Mouse (Mus musculus) ovary, postnatal 36 days (tissue): ENCODE measurements around the gene Zfp207.
"Not testable (repeated sequence)": the region's sequence is repeated elsewhere in the genome, so short reads cannot be mapped to it uniquely, and the experiment has no call there.

Source experiments
- DNase-seq: peaks from one replicate; pipeline ENCODE4 v3.0.0; 2022; ENCODE audit warnings: low spot score, mixed read lengths

Gene Zfp207

DNA sequence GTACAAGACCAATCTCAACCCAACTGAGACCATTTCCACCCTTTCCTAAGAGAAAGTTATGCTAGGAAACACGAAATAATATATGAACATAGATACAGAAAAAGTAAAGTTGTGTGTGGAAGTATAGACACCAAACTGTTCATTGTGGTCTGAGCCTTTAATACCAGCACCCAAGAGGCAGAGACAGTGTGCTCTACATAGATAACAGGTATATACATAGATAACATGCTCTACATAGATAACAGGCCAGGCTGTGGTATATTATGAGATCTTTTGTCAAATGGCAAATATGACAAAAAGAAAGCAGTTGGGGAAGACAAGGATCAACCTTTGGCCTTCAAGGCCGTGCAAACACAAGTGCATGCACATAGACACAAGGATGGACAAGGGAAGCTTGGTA, 27.3 kb downstream of the Zfp207 start:
- DNase-seq = no peak

DNA sequence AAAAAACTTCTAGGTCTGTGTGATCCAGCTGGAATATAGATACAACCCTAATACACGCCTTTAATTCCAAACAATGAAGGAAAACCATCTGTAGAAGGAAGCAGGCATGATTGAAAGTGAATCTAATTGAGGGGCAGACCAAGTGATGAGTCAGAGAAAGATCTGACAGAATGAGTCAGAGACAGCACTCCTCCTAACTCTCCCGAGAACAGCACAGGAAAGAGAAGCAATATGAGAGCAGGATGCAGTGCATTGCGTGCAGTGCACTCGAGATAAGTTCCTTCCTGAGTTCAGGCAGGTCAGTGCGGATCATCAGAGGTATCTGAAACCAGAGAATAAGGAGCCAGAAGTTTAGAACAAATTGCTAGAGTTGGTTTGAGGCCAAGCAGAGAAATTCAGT, 34.0 kb downstream of the Zfp207 start:
- DNase-seq = no peak

DNA sequence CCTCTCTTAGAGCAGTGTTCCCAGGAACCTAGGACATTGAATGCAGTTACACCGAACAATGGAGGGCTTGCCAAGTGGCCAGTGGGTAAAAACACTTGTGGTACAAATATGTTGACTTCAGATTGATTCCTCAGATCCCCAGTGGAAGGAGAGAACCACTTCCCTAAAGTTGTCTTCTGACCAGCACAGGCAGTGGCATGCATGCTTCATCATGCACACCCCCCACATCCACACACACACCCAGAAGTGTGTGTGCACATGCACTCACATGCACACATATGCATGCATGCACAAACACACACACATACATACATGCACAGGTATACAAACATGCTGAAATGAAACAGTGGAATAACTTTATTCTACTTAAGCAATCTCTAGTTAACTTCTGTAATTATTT, 36.7 kb downstream of the Zfp207 start:
- no peak for DNase-seq

DNA sequence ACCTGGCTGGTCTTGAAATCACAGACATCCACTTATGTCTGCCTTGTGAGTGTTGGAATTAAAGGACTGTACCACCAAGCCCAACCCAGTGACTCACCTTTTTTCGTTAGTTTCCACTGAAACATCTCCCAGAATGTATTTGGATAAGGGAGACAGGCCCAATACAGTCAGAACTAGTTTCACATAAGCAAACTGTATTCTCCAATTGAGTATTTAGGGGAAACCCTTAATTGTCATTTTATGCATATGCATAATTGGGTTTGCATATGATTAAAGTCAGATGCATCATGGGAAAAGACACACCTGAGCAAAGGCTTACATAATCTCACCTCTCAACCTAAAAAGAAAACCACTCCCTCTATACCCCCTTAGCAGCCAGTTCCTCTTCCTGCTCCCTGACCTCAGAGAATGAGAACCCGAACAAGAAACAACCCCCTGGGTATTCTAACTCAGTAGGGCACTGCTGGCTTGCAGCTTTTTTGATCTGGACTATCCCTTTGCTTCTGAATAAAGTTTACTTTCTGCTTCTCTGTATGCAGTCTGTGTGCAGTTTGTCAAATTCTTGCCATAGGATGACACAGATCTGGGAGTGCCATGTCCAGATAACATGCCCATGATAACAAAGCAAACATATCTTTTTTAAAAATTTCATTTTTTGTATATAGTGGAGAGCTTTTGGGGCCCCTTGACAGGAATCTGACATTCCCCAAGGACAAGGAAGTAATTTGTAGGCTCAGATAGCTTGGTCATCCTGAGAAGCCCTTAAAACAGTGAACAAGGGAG, 37.3 kb downstream of the Zfp207 start:
- DNase-seq = no peak

DNA sequence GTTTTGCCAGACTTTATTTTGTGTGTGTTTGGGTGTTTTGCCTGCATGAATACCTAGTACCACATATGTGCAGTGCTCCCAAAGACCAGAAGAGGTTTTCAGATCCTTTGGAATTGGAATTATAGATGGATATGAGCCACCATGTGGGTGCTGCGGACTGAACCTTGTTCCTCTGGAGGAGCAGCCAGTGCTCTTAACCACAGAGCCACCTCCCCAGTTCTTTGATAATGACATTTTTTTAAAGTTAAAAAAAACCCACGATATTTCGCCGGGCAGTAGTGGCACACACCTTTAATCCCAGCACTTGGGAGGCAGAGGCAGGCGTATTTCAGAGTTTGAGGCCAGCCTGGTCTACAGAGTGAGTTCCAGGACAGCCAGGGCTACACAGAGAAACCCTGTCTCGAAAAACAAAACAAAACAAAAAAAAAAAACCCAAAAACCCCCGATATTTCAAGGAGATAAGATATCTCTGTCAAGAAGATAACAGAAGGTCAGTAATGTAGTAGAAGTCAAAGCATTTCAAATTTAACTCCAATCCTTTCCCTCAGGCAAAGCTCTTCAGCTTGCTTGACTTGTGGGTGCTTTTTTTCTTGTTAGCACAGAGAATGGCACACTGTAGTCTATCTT, 38.5 kb downstream of the Zfp207 start:
- DNase-seq = no peak

DNA sequence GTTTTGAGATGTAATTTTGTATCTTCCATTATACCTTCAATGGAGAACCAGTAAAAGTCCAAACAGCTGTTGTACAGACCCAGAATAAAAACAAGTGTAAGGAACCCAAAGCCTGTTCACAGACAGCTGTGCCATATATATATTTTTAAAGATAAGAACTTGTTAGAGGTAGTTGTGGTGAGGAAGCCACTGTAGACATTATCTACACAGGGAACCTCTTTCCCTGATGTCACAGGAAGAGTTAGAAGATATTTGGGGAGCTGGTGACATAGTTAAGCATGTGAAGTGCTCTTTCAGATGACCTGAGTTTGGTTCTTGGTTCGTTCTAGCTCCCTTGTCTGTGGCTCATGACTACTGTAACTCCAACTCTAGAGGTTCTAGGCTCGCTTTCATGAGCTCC, 41.6 kb downstream of the Zfp207 start:
- no peak for DNase-seq

DNA sequence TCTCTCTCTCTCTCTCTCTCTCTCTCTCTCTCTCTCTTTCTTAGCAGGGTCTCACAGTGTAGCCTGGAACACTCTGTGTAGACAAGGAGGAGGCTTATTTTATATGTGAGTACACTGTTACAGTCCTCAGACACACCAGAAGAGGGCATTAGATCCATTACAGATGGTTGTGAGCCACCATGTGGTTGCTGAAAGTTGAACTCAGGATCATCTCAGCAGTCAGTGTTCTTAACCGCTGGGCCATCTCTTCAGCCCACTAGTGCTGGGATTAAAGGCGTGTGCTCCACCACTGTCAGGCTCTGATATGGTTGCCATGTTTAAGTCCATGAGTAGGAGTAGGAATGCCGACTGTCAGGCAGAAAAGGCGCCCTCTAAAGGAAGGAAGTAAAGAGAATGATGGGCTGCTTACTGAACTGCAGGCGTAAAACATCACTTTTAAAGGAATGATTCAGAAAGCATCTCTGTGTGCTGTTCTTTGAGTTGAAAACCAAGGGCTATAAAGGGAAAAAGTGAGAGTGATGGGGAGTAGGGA, 42.2 kb downstream of the Zfp207 start:
- no peak for DNase-seq

DNA sequence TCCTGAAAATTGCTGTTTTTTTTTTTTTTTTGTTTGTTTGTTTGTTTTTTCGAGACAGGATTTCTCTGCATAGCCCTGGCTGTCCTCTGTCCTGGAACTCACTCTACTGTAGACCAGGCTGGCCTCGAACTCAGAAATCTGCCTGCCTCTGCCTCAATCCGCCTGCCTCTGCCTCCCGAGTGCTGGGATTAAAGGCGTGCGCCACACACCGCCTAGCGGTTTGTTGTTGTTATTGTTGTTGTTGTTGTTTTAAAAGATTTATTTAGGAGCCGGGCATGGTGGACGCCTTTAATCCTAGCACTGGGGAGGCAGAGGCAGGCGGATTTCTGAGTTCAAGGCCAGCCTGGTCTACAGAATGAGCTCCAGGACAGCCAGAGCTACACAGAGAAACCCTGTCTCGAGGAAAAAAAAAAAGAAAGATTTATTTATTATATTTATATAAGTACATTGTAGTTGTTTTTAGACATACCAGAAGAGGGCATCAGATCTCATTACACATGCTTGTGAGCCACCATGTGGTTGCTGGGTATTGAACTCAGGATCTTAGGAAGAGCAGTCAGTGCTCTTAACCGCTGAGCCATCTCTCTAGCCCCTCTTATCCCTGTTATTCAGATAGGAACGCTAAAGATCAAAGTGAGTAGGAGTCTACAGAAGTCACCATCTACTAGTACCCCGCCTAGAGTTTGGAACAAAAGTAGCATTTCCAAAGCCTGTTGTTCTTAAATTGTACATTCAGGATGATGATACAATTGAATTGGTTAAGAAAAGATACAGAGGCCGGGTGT, 43.1 kb downstream of the Zfp207 start:
- DNase-seq = not testable (repeated sequence)

DNA sequence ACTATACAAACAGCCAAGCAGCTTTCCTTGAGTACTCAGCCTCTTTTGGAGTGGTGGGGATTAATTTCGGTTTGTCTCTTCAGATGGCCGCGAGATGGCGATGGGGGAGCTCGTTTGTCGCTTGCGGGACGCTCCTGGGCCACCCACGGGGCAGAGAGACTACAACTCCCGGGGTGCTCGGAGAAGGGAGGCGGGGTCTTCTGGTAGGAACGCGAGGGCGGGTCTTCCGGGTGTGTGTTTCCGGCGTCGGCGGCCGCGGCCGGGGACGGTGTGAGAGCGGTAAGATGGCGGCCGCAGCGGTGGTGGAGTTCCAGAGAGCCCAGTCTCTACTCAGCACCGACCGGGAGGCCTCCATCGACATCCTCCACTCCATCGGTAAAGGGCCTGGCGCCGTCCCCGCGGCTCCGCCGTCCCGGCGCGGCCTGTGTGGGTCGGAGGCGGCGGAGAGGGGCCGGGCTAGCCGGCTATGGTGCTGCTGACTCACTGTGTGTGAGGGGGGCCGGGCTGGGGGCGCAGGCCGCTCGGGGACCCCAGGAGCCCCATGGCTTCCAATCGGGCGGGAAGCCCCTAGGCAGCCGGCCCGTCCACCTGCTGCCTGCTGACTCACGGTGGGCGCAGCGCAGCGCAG, 45.4 kb downstream of the Zfp207 start, which contains the start of gene Psmd11:
Psmd11 (plus strand) TSS at position 235 of the 628 bp plus-strand sequence.
- peak; percentile 93 for DNase-seq

DNA sequence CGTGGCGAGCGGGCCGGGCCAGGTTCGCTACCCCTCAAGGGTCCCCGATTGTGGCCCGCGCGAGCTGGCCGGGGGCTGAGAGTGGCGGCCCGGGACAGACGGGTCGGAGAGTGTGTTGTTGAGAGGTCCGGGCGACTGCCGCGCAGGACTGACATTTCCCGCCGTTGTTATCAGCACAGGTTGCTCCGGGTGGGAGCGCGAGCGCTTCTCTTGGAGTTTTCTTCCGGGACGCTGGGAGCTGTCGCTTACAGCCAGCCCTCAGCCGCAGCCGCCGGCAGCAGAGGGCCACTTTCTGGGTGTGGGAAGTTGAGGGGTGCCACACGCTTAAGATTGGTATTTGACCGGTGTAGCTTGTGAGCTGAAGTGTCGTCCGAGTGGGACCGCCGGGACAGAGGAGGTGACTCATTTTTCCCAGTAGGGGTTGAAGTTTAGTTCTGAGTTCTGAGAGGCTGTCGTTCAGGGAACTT, 46.0 kb downstream of the Zfp207 start:
- DNase-seq = no peak

DNA sequence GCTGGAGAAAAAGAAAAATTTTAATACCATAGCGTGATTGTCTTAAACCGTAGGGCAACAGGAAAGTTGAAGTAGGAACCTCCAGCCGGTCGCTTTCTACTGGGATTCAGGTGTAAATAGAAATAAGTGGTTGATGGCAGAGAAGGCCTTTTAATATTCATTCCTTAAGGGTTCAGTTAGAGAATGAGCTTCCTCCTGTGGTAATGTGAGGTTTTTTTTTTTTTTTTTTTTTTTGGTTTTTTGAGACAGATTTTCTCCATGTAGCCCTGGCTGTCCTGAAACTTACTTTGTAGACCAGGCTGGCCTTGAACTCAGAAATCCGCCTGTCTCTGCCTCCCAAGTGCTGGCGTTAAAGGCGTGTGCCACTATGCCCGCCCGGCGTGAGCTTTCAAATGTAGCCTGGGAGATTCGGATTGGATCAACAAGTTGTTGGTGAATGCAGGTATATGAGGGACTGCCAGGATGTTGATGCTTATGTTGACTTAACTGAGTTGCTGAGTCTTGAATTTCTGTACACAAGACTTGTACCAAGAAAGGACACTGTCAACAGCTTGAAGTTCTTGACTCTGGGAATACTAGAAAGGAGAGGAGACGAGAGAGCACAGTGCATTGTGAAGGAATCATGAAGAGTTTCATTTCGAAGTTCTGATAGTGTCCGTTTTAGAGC, 46.6 kb downstream of the Zfp207 start:
- no peak for DNase-seq

DNA sequence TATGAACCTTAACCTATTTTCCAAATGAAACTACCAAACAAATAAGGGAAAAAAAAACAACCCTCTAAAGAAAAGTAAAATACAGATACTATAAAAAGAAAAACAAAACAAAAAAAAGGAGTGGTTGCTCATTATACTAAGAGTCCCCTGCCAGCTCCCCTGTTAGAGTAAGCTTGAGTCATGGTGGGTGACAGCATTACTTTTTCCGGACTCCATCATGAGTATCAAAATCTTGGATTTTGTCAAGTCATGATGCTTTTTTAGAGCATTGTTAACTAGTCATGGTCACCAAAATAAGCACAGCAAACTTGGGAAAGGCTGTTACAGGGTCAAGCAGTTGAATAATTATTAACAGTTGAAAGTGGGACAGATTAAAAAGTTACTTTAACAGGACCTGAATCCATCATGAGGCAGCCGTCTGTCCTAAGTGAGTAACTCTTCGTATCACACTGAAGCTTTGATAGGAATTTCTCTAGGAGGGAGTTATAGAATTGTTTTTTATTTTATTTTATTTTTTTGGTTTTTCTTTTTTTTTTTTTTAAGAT, 47.4 kb downstream of the Zfp207 start:
- DNase-seq = no peak

DNA sequence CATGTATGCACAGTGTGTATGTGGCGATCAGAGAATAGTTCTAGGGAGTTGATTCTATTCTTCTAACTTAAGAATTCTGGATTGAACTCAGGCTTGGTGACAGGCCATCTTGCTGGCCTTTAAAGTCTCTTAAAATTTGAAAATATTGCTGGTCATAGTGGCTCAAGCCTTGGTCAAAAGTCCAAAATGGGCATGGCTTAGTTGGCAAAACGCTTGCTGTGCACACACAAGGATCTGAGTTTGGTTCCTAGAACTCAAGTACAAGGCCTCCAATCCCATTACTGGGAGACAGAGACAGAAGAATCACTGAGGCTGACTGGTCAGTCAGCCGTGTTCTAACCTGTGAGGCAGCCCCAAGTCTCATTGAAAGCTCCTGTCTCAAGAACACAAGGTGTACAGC, 63.8 kb downstream of the Zfp207 start:
- no peak for DNase-seq

DNA sequence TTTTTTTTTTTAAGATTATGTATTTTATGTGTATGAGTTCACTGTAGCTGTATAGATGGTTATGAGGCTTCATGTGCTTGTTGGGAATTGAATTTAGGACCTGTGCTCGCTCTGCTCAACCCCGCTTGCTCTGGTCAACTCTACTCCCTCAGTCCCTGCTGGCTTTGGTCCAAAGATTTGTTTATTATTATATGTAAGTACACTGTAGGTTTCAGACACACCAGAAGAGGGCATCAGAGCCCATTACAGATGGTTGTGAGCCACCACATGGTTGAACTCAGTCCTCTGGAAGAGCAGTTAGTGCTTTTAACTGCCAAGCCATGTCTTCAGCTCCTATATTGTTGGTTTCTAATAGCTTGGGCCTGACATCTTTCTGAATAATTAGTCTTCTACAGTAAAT, 66.8 kb downstream of the Zfp207 start:
- DNase-seq = no peak

DNA sequence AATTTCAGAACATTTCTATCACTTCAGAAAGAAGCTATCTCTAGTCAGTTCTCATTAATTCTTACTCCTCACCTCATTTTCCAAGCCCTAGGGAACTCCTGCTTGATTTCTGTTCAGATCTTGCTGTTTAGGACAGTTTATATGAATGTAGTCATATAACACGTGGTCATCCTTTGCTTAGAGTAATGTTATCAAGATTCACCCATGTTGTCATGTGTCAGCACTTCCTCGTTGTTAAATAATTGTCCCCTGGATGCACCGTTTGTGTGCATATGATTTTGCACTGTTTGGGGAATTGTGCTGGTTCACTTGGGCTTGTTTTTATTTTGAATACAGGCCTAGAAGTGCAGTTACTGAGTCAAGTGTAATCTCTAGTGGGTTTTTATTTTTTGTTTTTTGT, 69.2 kb downstream of the Zfp207 start:
- DNase-seq = no peak

DNA sequence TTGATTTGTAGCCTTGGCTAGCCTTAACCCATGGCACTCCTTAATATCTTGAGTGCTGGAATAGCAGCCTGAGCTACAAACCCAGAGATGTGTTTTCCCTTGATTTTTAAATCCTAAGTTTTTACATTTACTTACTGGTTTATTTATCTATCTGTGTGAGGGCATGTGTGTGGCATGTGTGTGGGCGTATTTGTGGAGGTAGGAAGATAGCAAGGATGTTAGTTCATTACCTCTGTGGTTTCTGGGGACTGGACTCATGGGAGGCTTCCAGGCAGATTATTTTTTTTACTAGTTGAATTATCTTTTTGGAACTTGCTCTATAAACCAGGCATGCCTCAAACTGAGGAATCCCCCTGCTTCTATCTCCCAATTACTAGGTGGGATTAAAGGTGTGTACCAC, 70.1 kb downstream of the Zfp207 start:
- DNase-seq = no peak
